Mouse (Mus musculus): ENCODE measurements around the gene Kcnh5.

- TF ChIP-seq POLR2A (IDR thresholded peaks at IDR 0.05; ENCODE audit: extremely low read depth, insufficient read depth, low read length) (no peak), CTCF (IDR thresholded peaks at IDR 0.05; ENCODE audit: extremely low read depth, insufficient read depth, low read length) (no peak)
Observed at GRCm38 (mm10) chr12:75223966-75224365, 46.8 kb upstream of the Kcnh5 start.
